Mouse (Mus musculus): Measurements from ENCODE around the gene Dusp7.

Dusp7 gene

GRCm38 (mm10) chr9:106386181-106386864 lies 17.9 kb downstream of the Dusp7 start:
- DNase-seq (ENCODE audit: low read depth, low spot score) = no peak

GRCm38 (mm10) chr9:106392828-106393527 lies 24.5 kb downstream of the Dusp7 start:
- DNase-seq (ENCODE audit: low read depth, low spot score) = no peak

DNA sequence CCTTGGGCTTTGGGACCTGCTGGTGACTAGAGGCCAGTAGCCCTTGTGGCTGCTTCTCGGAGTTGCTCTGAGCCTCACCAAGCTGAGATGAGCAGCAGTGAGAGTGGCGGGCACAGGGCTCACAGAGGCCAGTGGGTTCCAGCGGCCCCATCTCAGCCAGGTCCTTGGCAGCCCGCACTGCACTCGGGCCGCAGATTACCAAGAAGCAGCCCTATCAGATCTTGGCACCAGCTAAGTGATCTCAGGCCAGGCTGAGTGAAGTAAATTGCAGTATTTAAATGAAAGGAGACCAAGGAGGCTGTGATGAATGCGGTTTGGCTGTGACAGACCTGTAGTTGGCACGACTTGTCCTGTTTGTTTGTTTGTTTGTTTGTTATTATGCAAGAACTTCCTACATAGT lies 25.1 kb downstream of the Dusp7 start:
- DNase-seq (ENCODE audit: low read depth, low spot score) = no peak

DNA sequence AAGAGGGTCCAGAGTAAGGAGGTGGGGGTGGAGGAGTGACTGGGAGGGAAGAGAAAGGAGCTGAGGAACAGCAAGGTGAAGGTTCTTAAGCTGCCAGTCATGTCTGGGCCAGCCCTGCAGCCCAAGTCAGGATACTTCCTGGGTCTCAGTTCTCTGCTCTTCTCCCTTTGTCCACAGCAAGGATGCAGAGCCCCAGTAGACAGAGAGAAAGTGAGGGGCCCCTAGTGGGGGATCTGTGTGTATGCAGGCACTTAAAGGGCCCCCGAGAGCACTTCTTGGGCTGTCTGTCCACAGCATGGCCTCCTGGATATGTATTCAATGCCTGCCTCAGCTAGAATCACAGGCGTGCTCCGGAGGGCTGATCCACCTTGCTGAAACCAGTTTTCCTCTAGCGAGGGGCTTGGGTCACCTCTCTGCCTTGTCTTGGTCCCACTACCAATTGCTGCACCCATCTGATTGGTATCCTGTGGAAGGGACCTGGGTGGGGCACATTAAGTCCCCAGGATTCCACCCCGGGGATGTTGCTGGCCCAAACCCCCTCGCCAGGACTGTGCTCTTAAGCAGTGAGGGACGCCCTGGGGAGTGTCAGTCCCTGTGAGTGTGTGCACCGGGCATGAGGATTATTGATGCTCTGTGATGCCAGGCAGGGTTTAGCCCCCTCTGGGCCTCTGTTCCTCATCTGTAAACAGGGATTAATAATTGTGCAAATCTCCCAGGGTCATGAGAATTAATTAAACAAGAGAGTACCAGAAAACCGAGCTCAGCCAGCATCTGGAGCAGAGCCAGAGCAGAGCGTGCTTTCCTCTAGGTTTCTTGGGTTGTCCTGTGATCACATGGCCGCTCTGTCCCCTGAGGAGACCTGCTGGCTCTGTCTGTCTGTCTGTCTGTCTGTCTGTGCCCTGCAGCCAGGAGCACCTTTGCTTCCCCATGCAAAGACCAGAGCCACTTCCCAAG lies 26.5 kb downstream of the Dusp7 start:
- DNase-seq (ENCODE audit: low read depth, low spot score) = no peak

GRCm38 (mm10) chr9:106397733-106398132 lies 29.3 kb downstream of the Dusp7 start:
- no peak for DNase-seq (ENCODE audit: low read depth, low spot score)

GRCm38 (mm10) chr9:106398667-106399311 lies 30.4 kb downstream of the Dusp7 start:
- DNase-seq (ENCODE audit: low read depth, low spot score) = no peak

GRCm38 (mm10) chr9:106399808-106400207 lies 31.4 kb downstream of the Dusp7 start:
- DNase-seq (ENCODE audit: low read depth, low spot score) = no peak

GRCm38 (mm10) chr9:106402149-106402548 lies 33.7 kb downstream of the Dusp7 start:
- DNase-seq (ENCODE audit: low read depth, low spot score) = no peak

DNA sequence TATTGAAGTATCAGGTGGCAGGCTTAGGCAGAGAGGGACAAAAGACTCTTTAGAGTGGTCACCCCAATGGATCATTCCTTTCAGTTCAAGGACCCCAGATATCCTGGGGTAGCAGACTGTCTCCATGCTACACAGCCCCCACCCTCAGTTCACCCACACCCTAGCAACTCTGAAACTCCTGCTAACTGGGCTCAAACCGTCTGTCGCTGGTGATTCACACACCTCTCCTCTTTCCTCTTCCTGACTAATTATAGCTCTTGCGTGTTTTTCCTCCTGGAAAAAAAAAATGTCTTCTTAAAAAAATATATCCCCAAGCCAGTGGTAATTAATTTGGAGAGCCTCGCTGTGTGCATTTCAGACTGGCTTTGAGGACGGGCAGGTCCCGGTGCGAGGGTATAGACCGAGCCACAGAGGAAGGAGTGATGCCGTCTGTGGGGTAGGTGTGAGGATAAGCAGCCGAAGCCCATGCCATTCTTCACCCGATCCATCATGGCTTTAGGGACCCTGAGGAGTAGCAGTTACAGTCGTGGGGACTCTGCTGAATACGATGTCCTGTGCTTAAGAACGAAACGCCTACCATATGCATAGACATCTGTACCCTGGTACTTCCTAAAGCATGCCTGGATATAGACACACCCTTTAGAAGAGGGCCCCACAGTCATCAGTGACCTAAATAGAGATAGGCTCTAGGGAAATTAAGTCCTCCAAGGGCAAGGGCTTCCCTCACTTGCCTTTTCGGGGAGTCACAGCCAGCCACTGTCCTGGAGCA lies 34.4 kb downstream of the Dusp7 start:
- DNase-seq (ENCODE audit: low read depth, low spot score) = no peak

- DNase-seq (ENCODE audit: low read depth, low spot score) = no peak
Measured at GRCm38 (mm10) chr9:106405275-106405674, 36.8 kb downstream of the Dusp7 start.

GRCm38 (mm10) chr9:106406443-106407078 lies 38.1 kb downstream of the Dusp7 start:
- DNase-seq (ENCODE audit: low read depth, low spot score) = no peak

DNA sequence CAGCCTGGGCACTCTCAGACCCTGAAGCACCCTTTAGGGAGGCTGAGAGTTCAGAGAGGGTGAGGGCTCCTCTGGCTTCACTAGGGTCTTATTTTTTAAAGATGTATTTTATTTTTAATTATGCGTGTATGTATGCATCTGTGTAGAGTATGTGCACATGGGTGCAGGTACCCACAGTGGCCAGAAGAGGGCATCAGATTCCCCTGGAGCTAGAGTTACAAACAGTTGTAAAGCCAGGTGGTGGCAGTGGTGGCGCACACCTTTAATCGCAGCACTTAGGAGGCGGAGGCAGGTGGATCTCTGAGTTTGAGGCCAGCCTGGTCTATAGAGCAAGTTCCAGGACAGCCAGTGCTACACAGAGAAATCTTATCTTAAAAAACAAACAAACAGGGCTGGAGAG lies 40.7 kb downstream of the Dusp7 start:
- DNase-seq (ENCODE audit: low read depth, low spot score) = no peak

DNA sequence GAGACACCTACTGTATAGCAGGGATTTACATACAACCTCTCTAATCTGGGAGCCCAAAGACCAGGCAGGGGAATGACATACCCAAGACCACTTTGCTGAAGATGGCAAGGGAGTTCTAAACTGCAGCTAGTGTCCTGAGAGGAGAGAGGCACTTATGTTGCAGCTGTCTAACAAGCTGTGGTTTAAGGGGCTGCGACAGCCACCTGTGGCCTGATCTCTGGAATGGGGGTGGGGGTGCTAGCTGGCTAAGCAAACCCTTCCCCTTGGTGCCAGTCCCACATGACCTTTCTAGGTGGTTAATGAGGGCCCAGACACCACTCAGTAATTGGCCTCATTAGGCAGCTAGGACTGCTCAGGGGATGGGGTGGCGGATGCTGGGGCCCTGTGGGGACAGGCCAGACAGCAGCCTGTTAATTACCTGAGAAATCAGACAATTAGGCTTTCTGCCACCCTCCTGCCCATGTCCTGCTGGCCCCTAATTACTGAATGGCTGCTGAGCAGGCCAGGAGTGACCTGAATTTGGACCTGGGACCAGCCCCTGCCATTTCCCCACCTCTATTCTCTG lies 41.7 kb downstream of the Dusp7 start:
- no peak for DNase-seq (ENCODE audit: low read depth, low spot score)

DNA sequence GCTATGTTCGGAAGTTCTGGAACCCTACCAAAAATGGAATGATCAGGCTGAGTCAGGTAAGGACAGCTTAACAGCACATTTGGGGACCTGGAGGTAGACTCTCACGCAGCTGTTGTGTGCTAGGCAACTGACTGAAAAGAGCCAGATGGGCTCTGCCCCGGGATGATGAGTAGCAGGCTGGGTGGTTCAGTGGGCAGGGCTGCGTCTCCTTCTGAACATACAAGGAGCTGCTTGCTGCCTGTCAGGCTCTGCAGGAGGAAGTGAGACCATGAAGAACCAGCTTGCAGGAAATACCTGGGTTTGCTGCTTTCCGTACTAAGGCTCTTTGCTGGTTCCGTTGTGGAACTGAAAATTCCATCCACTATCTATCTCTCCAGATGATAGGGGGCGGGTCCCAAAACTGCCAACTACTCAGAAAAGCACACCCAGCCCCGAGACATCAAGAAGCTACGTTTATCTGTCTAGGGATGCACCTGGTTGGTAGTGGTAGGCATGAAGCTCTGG lies 42.7 kb downstream of the Dusp7 start:
- DNase-seq (ENCODE audit: low read depth, low spot score) = no peak

DNA sequence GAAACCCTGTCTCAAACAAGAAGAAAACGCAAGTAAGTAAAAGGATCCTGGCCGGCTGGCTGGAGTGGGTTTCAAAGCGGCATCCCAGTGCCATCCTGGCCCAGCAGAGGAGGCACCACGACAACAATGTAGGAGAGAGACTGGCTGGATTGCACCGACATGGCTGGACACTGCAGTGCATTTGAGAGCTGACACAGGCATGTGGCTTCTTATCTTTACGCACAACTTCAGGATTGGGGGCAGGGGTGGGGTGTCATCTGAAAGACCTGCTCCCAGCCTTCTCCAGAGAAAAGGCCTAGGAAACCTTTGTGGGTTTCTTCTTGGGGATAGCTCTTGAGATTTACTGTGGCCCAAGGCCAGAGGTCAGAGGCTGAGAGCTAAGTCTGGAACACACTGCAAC lies 43.3 kb downstream of the Dusp7 start:
- DNase-seq (ENCODE audit: low read depth, low spot score) = no peak

GRCm38 (mm10) chr9:106412210-106412609 lies 43.8 kb downstream of the Dusp7 start:
- no peak for DNase-seq (ENCODE audit: low read depth, low spot score)

GRCm38 (mm10) chr9:106413606-106414005 lies 45.2 kb downstream of the Dusp7 start:
- DNase-seq (ENCODE audit: low read depth, low spot score) = no peak

- DNase-seq (ENCODE audit: low read depth, low spot score) = no peak
Measured at GRCm38 (mm10) chr9:106416826-106417225, 48.4 kb downstream of the Dusp7 start.

GRCm38 (mm10) chr9:106417841-106418625 lies 49.6 kb downstream of the Dusp7 start:
- DNase-seq (ENCODE audit: low read depth, low spot score) = peak; percentile 76
